Mouse (Mus musculus): ENCODE results near the gene Urah.

Gene Urah

GRCm38 (mm10) chr7:140840750-140841735, 6.2 kb downstream of the Urah start:
- DNase-seq (ENCODE audit: low spot score): no peak

GRCm38 (mm10) chr7:140843806-140844205, 9.0 kb downstream of the Urah start:
- DNase-seq (ENCODE audit: low spot score): no peak

GRCm38 (mm10) chr7:140844905-140845665, 10.3 kb downstream of the Urah start, which contains the start of gene Scgb1c1:
Gene Scgb1c1, plus strand, starts transcription at chr7:140845547.
- DNase-seq (ENCODE audit: low spot score): peak; percentile 93

- DNase-seq (ENCODE audit: low spot score): no peak
Measured at GRCm38 (mm10) chr7:140845683-140846082, 10.9 kb downstream of the Urah start.

GRCm38 (mm10) chr7:140846676-140847075, 11.9 kb downstream of the Urah start:
- DNase-seq (ENCODE audit: low spot score): no peak

- DNase-seq (ENCODE audit: low spot score): no peak
Measured at GRCm38 (mm10) chr7:140847755-140848580, 13.2 kb downstream of the Urah start, which contains the start of gene Odf3. Gene Odf3, plus strand, starts transcription at chr7:140847805.

GRCm38 (mm10) chr7:140848591-140848990, 13.8 kb downstream of the Urah start:
- no peak for DNase-seq (ENCODE audit: low spot score)

GRCm38 (mm10) chr7:140851916-140852315, 17.1 kb downstream of the Urah start:
- no peak for DNase-seq (ENCODE audit: low spot score)

- no peak for DNase-seq (ENCODE audit: low spot score)
Measured at GRCm38 (mm10) chr7:140853386-140853785, 18.6 kb downstream of the Urah start.

GRCm38 (mm10) chr7:140854483-140854882, 19.7 kb downstream of the Urah start:
- DNase-seq (ENCODE audit: low spot score): no peak

GRCm38 (mm10) chr7:140855181-140855580, 20.4 kb downstream of the Urah start:
- DNase-seq (ENCODE audit: low spot score): no peak

- DNase-seq (ENCODE audit: low spot score): peak; percentile 89
Measured at GRCm38 (mm10) chr7:140855860-140856784, 21.3 kb downstream of the Urah start, which contains the start of gene Gm45785. Gene Gm45785, minus strand, starts transcription at chr7:140856331.

GRCm38 (mm10) chr7:140856785-140857549, 22.1 kb downstream of the Urah start, which contains the start of gene Ric8a:
Gene Ric8a, plus strand, starts transcription at chr7:140856957.
- peak; percentile 88 for DNase-seq (ENCODE audit: low spot score)

- DNase-seq (ENCODE audit: low spot score): no peak
Measured at GRCm38 (mm10) chr7:140857550-140858505, 23.0 kb downstream of the Urah start, which contains the start of gene Bet1l. Gene Bet1l, minus strand, starts transcription at chr7:140857577.

- no peak for DNase-seq (ENCODE audit: low spot score)
Measured at GRCm38 (mm10) chr7:140858746-140859145, 23.9 kb downstream of the Urah start.

GRCm38 (mm10) chr7:140859997-140860396, 25.2 kb downstream of the Urah start:
- DNase-seq (ENCODE audit: low spot score): no peak

- no peak for DNase-seq (ENCODE audit: low spot score)
Measured at GRCm38 (mm10) chr7:140860728-140861127, 25.9 kb downstream of the Urah start.

GRCm38 (mm10) chr7:140864761-140865160, 29.9 kb downstream of the Urah start:
- no peak for DNase-seq (ENCODE audit: low spot score)

Measured in layer of hippocampus, adult 11-12 months (tissue).